Mouse (Mus musculus): Measurements from ENCODE around the gene Gm6370. TPM values are rescaled to one million over a fixed set of nuclear protein-coding genes. Genes with fewer than 3 reads are reported as not detected.
"Not testable (repeated sequence)": the region's sequence is repeated elsewhere in the genome, so short reads cannot be mapped to it uniquely, and the experiment has no call there.

Gm6370 gene
- polyA plus RNA-seq, 1 experiment from 2014 or later, result not detected

DNA sequence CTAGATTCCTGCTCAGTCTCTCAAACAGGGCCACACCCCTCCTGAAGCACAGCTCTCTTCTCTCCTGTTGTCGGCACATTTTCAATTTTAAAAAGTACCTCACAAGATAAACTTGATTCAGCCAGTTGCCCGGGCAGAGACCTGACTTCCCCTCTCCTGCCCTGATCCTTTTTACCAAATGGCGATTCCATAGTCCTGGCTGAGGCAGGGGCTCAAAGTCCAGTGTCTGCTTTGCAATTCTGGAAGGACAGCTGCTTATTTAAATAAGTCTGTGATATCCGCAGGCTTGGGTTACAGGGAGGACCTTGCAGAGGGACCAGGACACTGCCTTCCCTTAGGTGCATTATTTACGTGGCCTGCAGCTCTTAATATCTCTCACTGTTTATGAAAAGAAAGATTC lies 19.9 kb upstream of the Gm6370 start:
- no peaks in the 10 kb centered on the region for H3K36me3 ChIP-seq (ENCODE audit: control insufficient read depth, insufficient read depth, low read length)
- H3K4me1 ChIP-seq (ENCODE audit: control insufficient read depth, insufficient read depth, low read length), result no peaks in the 10 kb centered on the region
- no peak overlapping the region for H3K4me2 ChIP-seq (ENCODE audit: low read depth, low read length)
- no peak overlapping the region for H3K27ac ChIP-seq (replicated peaks; ENCODE audit: low read depth, low read length)
- H3K4me3 ChIP-seq (ENCODE audit: low read depth, low read length), result no peak overlapping the region
- no peaks in the 10 kb centered on the region for H3K27me3 ChIP-seq (replicated peaks; ENCODE audit: control insufficient read depth, insufficient read depth, low read length)
- 85% methylated on average over 5 of the region's 5 CpGs for WGBS
- H3K9me3 ChIP-seq (ENCODE audit: control insufficient read depth, low read length), result no peaks in the 10 kb centered on the region
- no peak overlapping the region for H3K9ac ChIP-seq (ENCODE audit: low read depth, low read length)
- ATAC-seq (ENCODE audit: low read depth) (no peak), DNase-seq (ENCODE audit: low spot score) (no peak)

DNA sequence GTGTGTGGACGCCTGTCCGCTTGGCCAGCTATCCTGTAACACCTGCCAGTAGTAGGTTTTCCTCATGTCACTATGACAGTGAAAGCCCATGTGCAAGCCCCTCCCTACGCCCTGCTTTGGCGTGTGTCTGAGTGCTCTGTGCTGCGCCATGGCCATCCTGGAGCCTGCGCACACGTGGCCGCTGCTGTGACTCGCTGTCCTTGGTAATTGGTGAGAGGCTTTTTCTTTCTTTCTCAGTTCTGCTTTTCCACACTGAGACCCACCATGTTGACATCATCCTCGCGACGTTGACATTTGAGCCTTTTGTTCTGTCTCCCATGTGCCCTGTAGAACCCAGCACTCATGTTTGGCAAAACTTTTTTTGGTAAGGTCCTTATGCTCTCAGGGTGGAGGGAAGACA lies 19.3 kb upstream of the Gm6370 start:
- Histone ChIP-seq H3K27ac (replicated peaks; ENCODE audit: low read depth, low read length) (no peak overlapping the region), H3K9ac (ENCODE audit: low read depth, low read length) (no peak overlapping the region), H3K9me3 (ENCODE audit: control insufficient read depth, low read length) (no peaks in the 10 kb centered on the region), H3K27me3 (replicated peaks; ENCODE audit: control insufficient read depth, insufficient read depth, low read length) (no peaks in the 10 kb centered on the region), H3K36me3 (ENCODE audit: control insufficient read depth, insufficient read depth, low read length) (no peaks in the 10 kb centered on the region), H3K4me2 (ENCODE audit: low read depth, low read length) (no peak overlapping the region), H3K4me1 (ENCODE audit: control insufficient read depth, insufficient read depth, low read length) (no peaks in the 10 kb centered on the region), H3K4me3 (ENCODE audit: low read depth, low read length) (no peak overlapping the region)
- no peak for DNase-seq (ENCODE audit: low spot score)
- ATAC-seq (ENCODE audit: low read depth), result no peak
- WGBS, result 91% methylated on average over 12 of the region's 12 CpGs

DNA sequence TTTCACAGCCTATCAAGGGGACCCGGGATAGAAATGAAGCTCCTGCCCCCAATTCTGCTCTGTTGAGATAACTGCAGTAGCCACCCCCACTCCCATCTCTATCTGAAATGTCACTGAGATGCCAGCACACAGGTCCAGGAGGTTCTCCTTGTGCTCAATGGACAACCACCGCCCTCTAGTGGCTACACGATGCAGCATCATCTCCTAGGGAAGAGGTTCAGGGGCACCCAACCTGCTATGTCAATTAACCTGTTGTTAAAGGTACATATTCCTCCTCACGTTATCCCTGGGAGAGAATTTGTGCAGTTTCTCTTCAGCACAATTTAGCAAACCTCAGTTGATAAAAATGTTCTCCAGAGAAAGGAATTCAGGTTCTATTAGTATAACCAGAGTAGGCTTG lies 11.6 kb upstream of the Gm6370 start:
- H3K4me3 ChIP-seq (ENCODE audit: low read depth, low read length); H3K4me2 ChIP-seq (ENCODE audit: low read depth, low read length); H3K36me3 ChIP-seq (ENCODE audit: control insufficient read depth, insufficient read depth, low read length); H3K9ac ChIP-seq (ENCODE audit: low read depth, low read length); H3K27me3 ChIP-seq (replicated peaks; ENCODE audit: control insufficient read depth, insufficient read depth, low read length); H3K4me1 ChIP-seq (ENCODE audit: control insufficient read depth, insufficient read depth, low read length); H3K27ac ChIP-seq (replicated peaks; ENCODE audit: low read depth, low read length); ATAC-seq (ENCODE audit: low read depth); DNase-seq (ENCODE audit: low spot score); H3K9me3 ChIP-seq (ENCODE audit: control insufficient read depth, low read length): not testable (repeated sequence)
- WGBS, result 13% methylated on average over 4 of the region's 4 CpGs

DNA sequence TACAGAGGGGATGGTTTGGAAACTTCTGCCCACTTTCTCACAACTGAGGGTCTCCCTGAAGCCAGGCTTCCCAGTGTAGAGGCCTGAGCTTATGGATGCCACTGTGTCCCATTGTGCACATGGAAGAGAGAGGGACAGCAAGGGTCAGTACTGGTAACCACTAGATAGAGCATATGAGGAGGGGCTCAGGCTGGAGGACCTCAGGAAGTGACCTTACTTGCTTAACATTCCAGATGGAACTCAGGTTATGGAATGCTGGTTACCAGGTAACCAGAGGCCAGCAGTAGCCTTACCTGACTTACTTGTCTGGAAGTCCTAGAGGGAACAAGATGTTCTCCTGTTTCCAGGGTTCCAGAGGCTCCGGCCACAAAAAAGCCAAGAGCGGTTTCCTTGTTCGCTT lies 9.5 kb upstream of the Gm6370 start, which contains the start of gene Gm6408:
Gm6408 (plus strand) TSS at position 301 of the 400 bp plus-strand sequence.
- H3K4me1 ChIP-seq (ENCODE audit: control insufficient read depth, insufficient read depth, low read length); ATAC-seq (ENCODE audit: low read depth); H3K4me2 ChIP-seq (ENCODE audit: low read depth, low read length); H3K9ac ChIP-seq (ENCODE audit: low read depth, low read length); DNase-seq (ENCODE audit: low spot score); H3K36me3 ChIP-seq (ENCODE audit: control insufficient read depth, insufficient read depth, low read length); H3K27ac ChIP-seq (replicated peaks; ENCODE audit: low read depth, low read length); H3K4me3 ChIP-seq (ENCODE audit: low read depth, low read length); H3K9me3 ChIP-seq (ENCODE audit: control insufficient read depth, low read length); H3K27me3 ChIP-seq (replicated peaks; ENCODE audit: control insufficient read depth, insufficient read depth, low read length): not testable (repeated sequence)
- 90% methylated on average over 2 of the region's 3 CpGs for WGBS

DNA sequence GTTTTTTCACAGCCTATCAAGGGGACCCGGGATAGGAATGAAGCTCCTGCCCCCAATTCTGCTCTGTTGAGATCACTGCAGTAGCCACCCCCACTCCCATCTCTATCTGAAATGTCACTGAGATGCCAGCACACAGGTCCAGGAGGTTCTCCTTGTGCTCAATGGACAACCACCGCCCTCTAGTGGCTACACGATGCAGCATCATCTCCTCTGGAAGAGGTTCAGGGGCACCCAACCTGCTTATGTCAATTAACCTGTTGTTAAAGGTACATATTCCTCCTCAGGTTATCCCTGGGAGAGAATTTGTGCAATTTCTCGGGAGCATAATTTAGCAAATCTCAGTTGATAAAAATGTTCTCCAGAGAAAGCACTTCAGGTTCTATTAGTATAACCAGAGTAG lies 2.2 kb upstream of the Gm6370 start:
- H3K9me3 ChIP-seq (ENCODE audit: control insufficient read depth, low read length); ATAC-seq (ENCODE audit: low read depth); H3K4me1 ChIP-seq (ENCODE audit: control insufficient read depth, insufficient read depth, low read length); H3K36me3 ChIP-seq (ENCODE audit: control insufficient read depth, insufficient read depth, low read length); H3K4me2 ChIP-seq (ENCODE audit: low read depth, low read length); H3K27ac ChIP-seq (replicated peaks; ENCODE audit: low read depth, low read length); H3K9ac ChIP-seq (ENCODE audit: low read depth, low read length); H3K27me3 ChIP-seq (replicated peaks; ENCODE audit: control insufficient read depth, insufficient read depth, low read length); H3K4me3 ChIP-seq (ENCODE audit: low read depth, low read length): not testable (repeated sequence)
- WGBS, result 14% methylated on average over 3 of the region's 4 CpGs
- DNase-seq (ENCODE audit: low spot score), result peak; percentile 4

DNA sequence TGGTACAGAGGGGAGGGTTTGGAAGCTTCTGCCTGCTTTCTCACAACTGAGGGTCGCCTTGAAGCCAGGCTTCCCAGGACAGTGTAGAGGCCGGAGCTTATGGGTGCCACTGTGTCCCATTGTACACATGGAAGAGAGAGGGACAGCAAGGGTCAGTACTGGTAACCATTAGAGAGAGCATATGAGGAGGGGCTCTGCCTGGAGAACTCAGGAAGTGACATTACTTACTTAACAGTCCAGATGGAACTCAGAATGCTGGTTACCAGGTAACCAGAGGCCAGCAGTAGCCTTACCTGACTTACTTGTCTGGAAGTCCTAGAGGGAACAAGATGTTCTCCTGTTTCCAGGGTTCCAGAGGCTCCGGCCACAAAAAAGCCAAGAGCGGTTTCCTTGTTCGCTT lies 10.9 kb downstream of the Gm6370 start, which contains the start of gene 4930449I24Rik:
4930449I24Rik (plus strand) TSS at position 301 of the 400 bp plus-strand sequence.
- not testable (repeated sequence) for H3K9ac ChIP-seq (ENCODE audit: low read depth, low read length); ATAC-seq (ENCODE audit: low read depth); H3K4me3 ChIP-seq (ENCODE audit: low read depth, low read length); H3K9me3 ChIP-seq (ENCODE audit: control insufficient read depth, low read length); H3K27me3 ChIP-seq (replicated peaks; ENCODE audit: control insufficient read depth, insufficient read depth, low read length); H3K4me2 ChIP-seq (ENCODE audit: low read depth, low read length); H3K27ac ChIP-seq (replicated peaks; ENCODE audit: low read depth, low read length); H3K4me1 ChIP-seq (ENCODE audit: control insufficient read depth, insufficient read depth, low read length); DNase-seq (ENCODE audit: low spot score); H3K36me3 ChIP-seq (ENCODE audit: control insufficient read depth, insufficient read depth, low read length)
- WGBS, result no CpG with 5 or more reads among the region's 5 CpGs

DNA sequence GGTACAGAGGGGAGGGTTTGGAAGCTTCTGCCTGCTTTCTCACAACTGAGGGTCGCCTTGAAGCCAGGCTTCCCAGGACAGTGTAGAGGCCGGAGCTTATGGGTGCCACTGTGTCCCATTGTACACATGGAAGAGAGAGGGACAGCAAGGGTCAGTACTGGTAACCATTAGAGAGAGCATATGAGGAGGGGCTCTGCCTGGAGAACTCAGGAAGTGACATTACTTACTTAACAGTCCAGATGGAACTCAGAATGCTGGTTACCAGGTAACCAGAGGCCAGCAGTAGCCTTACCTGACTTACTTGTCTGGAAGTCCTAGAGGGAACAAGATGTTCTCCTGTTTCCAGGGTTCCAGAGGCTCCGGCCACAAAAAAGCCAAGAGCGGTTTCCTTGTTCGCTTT lies 22.7 kb downstream of the Gm6370 start, which contains the start of gene Gm3402:
Gm3402 (plus strand) TSS at position 301 of the 400 bp plus-strand sequence.
- ATAC-seq (ENCODE audit: low read depth), result not testable (repeated sequence)

DNA sequence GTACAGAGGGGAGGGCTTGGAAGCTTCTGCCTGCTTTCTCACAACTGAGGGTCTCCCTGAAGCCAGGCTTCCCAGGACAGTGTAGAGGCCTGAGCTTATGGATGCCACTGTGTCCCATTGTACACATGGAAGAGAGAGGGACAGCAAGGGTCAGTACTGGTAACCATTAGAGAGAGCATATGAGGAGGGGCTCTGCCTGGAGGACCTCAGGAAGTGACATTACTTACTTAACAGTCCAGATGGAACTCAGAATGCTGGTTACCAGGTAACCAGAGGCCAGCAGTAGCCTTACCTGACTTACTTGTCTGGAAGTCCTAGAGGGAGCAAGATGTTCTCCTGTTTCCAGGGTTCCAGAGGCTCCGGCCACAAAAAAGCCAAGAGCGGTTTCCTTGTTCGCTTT lies 34.3 kb downstream of the Gm6370 start, which contains the start of gene Gm3404:
Gm3404 (plus strand) TSS at position 301 of the 400 bp plus-strand sequence.
- H3K4me2 ChIP-seq (ENCODE audit: low read depth, low read length); ATAC-seq (ENCODE audit: low read depth): not testable (repeated sequence)
- WGBS, result no CpG with 5 or more reads among the region's 3 CpGs

More for the DNA sequence above, 22.7 kb downstream of the Gm6370 start, which contains the start of gene Gm3402:
- H3K9me3 ChIP-seq (ENCODE audit: control insufficient read depth, low read length); H3K36me3 ChIP-seq (ENCODE audit: control insufficient read depth, insufficient read depth, low read length); H3K4me1 ChIP-seq (ENCODE audit: control insufficient read depth, insufficient read depth, low read length); DNase-seq (ENCODE audit: low spot score); H3K27me3 ChIP-seq (replicated peaks; ENCODE audit: control insufficient read depth, insufficient read depth, low read length); H3K9ac ChIP-seq (ENCODE audit: low read depth, low read length); H3K4me3 ChIP-seq (ENCODE audit: low read depth, low read length); H3K27ac ChIP-seq (replicated peaks; ENCODE audit: low read depth, low read length); H3K4me2 ChIP-seq (ENCODE audit: low read depth, low read length): not testable (repeated sequence)
- WGBS, result no CpG with 5 or more reads among the region's 5 CpGs

DNA sequence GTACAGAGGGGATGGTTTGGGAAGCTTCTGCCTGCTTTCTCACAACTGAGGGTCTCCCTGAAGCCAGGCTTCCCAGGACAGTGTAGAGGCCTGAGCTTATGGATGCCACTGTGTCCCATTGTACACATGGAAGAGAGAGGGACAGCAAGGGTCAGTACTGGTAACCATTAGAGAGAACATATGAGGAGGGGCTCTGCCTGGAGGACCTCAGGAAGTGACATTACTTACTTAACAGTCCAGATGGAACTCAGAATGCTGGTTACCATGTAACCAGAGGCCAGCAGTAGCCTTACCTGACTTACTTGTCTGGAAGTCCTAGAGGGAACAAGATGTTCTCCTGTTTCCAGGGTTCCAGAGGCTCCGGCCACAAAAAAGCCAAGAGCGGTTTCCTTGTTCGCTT lies 46.2 kb downstream of the Gm6370 start, which contains the start of gene Gm3409:
Gm3409 (plus strand) TSS at position 301 of the 400 bp plus-strand sequence.
- H3K4me1 ChIP-seq (ENCODE audit: control insufficient read depth, insufficient read depth, low read length); H3K27me3 ChIP-seq (replicated peaks; ENCODE audit: control insufficient read depth, insufficient read depth, low read length); H3K27ac ChIP-seq (replicated peaks; ENCODE audit: low read depth, low read length); H3K4me2 ChIP-seq (ENCODE audit: low read depth, low read length); H3K4me3 ChIP-seq (ENCODE audit: low read depth, low read length); H3K9me3 ChIP-seq (ENCODE audit: control insufficient read depth, low read length); H3K36me3 ChIP-seq (ENCODE audit: control insufficient read depth, insufficient read depth, low read length); H3K9ac ChIP-seq (ENCODE audit: low read depth, low read length); ATAC-seq (ENCODE audit: low read depth); DNase-seq (ENCODE audit: low spot score): not testable (repeated sequence)
- 100% methylated on average over 1 of the region's 3 CpGs for WGBS

More for the DNA sequence above, 34.3 kb downstream of the Gm6370 start, which contains the start of gene Gm3404:
- not testable (repeated sequence) for H3K27ac ChIP-seq (replicated peaks; ENCODE audit: low read depth, low read length); DNase-seq (ENCODE audit: low spot score); H3K4me1 ChIP-seq (ENCODE audit: control insufficient read depth, insufficient read depth, low read length); H3K4me3 ChIP-seq (ENCODE audit: low read depth, low read length); H3K36me3 ChIP-seq (ENCODE audit: control insufficient read depth, insufficient read depth, low read length); H3K9ac ChIP-seq (ENCODE audit: low read depth, low read length); H3K27me3 ChIP-seq (replicated peaks; ENCODE audit: control insufficient read depth, insufficient read depth, low read length); H3K9me3 ChIP-seq (ENCODE audit: control insufficient read depth, low read length)

All from embryonic facial prominence, embryonic 14.5 days (tissue).